Mouse (Mus musculus) testis, adult 2 months (tissue): ENCODE results near the gene Epb41l3. TPM values are rescaled to one million over a fixed set of nuclear protein-coding genes. Genes with fewer than 3 reads are reported as not detected.

Experiments
- H3K27ac ChIP-seq: fragments of 200-500 bp; 2 replicates; pipeline ENCODE4 v1.5.1; 2012; ENCODE audit warnings: low read depth, low read length; ENCODE audit not compliant: control insufficient read depth, insufficient read depth
- H3K27me3 ChIP-seq: fragments of 200-500 bp; 2 replicates; pipeline ENCODE4 v1.6.1; 2012; ENCODE audit warnings: mild to moderate bottlenecking, low read length, moderate library complexity; ENCODE audit not compliant: control insufficient read depth, insufficient read depth
- H3K36me3 ChIP-seq: fragments of 200-500 bp; 2 replicates; pipeline ENCODE4 v1.6.1; 2012; ENCODE audit warnings: mild to moderate bottlenecking, low read length; ENCODE audit not compliant: control insufficient read depth, insufficient read depth
- H3K4me1 ChIP-seq: fragments of 200-500 bp; 2 replicates; pipeline ENCODE4 v1.6.1; 2012; ENCODE audit warnings: low read length; ENCODE audit not compliant: control insufficient read depth, insufficient read depth
- H3K4me3 ChIP-seq: fragments of 200-500 bp; 2 replicates; pipeline ENCODE4 v1.5.1; 2012; ENCODE audit warnings: low read depth, mild to moderate bottlenecking, low read length, moderate library complexity, mixed read lengths; ENCODE audit not compliant: control insufficient read depth
- CTCF ChIP-seq: fragments of 200-500 bp; IDR thresholded peaks from 2 replicates; pipeline ENCODE4 v1.5.1; 2012; ENCODE audit warnings: low read depth, mild to moderate bottlenecking, inconsistent platforms, low read length, moderate library complexity; ENCODE audit not compliant: control insufficient read depth, insufficient read depth, insufficient replicate concordance
- POLR2A ChIP-seq: fragments of 200-500 bp; IDR thresholded peaks from 2 replicates; pipeline ENCODE4 v1.6.1; 2012; ENCODE audit warnings: low read depth, mild to moderate bottlenecking, inconsistent platforms, low read length, moderate library complexity; ENCODE audit not compliant: control insufficient read depth
- polyA plus RNA-seq: library from polyadenylated mRNA; depleted of rRNA; stranded (reverse); fragments of >200 nt; gene quantifications from 2 replicates; pipeline ENCODE4 v1.2.3, GENCODE M21; 2012

The Epb41l3 gene
- polyA plus RNA-seq, 1 experiment, result 46.7 TPM

DNA sequence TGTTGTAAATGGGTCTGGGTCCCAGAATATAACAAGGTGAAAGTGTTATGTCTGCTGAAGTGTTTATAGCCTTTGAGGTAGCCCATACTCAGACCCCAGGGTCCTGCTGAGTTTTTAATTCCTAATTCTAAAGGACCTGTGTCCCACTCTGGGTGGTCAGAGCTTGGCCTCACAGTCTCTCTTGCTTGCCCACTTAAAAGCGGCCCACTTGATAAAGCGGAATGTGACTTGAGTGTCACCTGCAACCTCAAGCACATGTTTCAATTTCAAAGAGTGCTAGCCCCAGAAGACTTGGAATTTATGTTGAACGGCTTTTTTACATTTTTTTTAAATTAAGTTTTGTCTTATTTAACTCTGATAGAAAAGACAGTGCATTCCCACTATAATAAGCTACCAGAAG, 16.1 kb downstream of the Epb41l3 start:
- no peaks in the 10 kb centered on the region for H3K27me3 ChIP-seq
- no peaks in the 10 kb centered on the region for H3K36me3 ChIP-seq
- H3K27ac ChIP-seq, result no peak overlapping the region
- H3K4me1 ChIP-seq, result no peaks in the 10 kb centered on the region
- TF ChIP-seq CTCF (no peak), POLR2A (no peak)
- H3K4me3 ChIP-seq, result no peak overlapping the region

DNA sequence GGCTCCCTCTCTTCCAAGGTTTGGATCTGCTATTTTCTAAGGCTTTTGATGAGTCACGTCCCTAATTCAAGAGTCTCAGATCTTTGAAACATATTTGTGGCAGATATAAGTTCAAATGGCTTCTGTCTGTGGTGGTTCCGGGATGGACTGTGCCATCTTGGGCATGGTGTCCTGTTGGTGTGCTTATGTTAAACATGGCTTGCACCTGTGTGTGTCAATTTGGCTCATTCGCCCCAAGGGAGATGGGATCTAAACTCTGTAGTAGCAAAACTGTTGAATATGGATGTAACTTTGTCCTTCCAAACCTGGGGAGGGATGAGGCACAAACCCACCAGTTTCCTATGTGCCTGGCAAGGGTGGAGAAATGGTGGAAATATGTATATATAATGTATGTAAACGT, 21.6 kb downstream of the Epb41l3 start:
- Histone ChIP-seq H3K4me1 (no peaks in the 10 kb centered on the region), H3K27ac (no peak overlapping the region), H3K4me3 (no peak overlapping the region), H3K27me3 (no peaks in the 10 kb centered on the region), H3K36me3 (no peaks in the 10 kb centered on the region)
- TF ChIP-seq CTCF (no peak), POLR2A (no peak)

DNA sequence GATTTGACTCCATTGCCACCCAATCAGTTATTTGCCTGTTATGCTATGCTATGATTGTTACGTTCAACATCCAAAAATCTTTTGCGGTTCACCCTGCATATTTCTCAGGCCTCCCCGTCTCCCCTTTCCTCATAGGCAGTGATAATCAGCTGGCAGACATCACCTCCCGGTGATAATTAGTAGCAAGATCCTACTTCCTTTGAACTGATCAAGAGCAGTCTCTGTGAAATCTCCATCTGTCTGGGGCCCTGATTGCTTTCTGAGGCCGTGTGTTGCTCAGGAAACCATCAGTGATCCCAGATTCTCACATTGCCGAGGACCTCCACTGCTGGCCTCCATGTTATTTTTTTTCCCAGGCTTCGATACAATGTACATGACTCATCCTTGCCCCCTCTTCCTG, 22.5 kb downstream of the Epb41l3 start:
- H3K4me1 ChIP-seq, result no peaks in the 10 kb centered on the region
- H3K36me3 ChIP-seq, result no peaks in the 10 kb centered on the region
- H3K27me3 ChIP-seq, result no peaks in the 10 kb centered on the region
- no peak overlapping the region for H3K27ac ChIP-seq
- no peak for TF ChIP-seq CTCF
- no peak for TF ChIP-seq POLR2A
- no peak overlapping the region for H3K4me3 ChIP-seq

DNA sequence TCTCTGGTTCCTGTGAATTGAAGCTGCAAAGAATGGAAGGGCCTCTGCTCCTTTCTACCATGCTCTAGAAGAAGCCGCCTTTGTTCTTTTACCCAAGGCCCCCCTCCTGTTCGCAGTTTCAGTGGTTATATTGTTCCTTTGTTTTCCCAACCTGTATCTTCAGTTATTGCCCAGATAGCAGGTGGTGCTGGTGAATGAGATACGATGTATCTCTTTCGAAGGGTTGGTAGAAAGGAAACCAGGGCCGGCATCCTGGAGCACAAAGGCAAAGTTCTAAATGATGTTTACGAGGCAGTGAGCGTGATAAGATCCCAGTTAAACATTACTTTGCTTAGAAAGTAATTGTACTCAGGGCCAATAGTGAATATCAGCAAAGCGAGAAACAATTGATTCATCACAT, 27.8 kb downstream of the Epb41l3 start:
- no peak overlapping the region; the same call in 1 of the 2 replicates for H3K27ac ChIP-seq
- no peak overlapping the region for H3K4me3 ChIP-seq
- no peaks in the 10 kb centered on the region for H3K27me3 ChIP-seq
- TF ChIP-seq POLR2A, result no peak
- TF ChIP-seq CTCF, result no peak
- no peaks in the 10 kb centered on the region for H3K36me3 ChIP-seq
- no peaks in the 10 kb centered on the region for H3K4me1 ChIP-seq

DNA sequence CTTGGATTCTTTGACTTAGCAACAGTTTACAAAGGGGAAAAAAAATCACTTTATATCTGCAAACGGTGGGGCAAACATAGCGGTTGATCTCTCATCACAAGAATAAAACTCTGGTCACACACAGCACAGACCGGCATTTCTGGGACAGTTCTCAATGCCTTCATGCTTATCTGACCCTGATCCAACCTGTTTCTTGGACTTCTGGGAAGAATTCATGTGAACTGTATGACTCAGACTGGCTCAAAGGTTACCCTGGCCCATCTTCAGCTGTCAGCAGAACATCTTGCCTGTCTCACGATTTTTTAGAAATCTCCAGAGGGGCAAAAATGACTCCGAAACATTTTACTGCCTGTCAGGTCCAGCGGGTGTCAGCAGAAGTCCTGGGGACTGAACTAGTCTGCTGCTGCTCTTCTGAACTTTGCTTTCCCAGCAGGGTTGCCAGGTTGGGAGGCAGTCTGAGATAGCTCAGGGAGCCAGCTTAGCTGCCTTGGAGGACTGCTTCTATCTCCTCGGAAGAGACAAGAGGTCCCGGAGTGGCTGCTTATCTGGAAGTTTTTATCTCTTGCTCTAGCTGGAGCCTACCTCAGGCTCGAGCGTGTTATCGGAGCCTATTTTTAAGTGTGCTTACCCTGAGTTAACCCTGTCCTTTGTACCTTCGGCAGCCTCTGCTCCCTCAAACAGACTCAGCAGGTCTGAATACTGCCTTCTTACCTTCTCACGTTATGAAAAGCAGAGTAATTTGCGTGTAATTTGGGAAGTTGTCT, 29.7 kb downstream of the Epb41l3 start:
- H3K27me3 ChIP-seq, result no peaks in the 10 kb centered on the region

DNA sequence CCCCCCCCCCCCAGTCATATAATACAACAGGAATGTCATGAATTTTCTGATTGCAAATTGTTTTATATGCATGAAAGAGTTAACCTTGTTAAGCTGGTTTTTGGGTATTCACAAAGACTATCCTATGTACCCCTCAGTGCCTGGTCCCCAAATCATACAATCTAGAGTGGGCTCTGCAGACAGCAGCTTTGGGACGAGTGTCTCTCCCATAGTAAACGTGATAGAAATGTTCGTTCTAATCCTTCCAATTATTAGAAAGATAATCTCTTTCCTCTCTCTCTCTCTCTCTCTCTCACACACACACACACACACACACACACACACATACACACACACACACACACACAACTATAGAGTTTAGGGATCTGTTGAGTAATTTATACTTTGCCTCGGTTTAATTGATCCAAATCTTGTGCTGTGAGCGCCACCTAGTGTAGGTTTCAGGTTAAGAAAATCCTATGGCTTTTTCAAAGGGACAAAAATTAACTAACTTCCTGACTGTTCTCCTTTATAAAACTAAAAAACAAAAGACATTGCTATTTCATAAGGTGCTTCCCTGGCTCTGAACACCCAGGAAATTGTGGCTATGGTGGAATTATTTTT, 30.4 kb downstream of the Epb41l3 start:
- Histone ChIP-seq H3K27me3 (no peaks in the 10 kb centered on the region), H3K4me3 (no peak overlapping the region), H3K27ac (no peak overlapping the region), H3K4me1 (no peaks in the 10 kb centered on the region), H3K36me3 (no peaks in the 10 kb centered on the region)
- TF ChIP-seq CTCF (peak; percentile 8; the same call in 1 of the 2 replicates), POLR2A (no peak)

More for the DNA sequence above, 29.7 kb downstream of the Epb41l3 start:
- Histone ChIP-seq H3K4me3 (no peak overlapping the region), H3K27ac (peak overlapping the region; percentile 70; the same call in 1 of the 2 replicates), H3K4me1 (no peaks in the 10 kb centered on the region), H3K36me3 (no peaks in the 10 kb centered on the region)
- TF ChIP-seq POLR2A, result no peak
- TF ChIP-seq CTCF, result no peak

DNA sequence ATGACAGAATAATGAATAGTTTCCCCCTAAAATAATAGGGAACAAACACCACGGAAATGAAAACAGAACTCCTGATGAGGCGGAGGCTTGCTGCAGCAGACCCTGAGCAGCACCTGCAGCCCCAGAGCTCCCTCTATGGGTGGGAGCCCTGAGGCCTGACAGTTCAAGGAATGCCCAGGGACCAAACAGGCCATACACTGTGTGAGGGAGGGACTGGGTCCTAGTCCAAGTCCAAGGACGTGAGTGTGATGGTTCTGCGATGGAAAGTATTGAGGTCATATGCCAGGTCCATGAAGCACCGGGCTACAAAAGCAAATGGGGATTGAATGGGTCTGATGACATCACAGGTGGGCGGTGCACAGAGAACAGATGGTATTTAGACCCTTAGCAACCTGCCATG, 33.7 kb downstream of the Epb41l3 start:
- no peaks in the 10 kb centered on the region for H3K36me3 ChIP-seq
- TF ChIP-seq CTCF (no peak), POLR2A (no peak)
- H3K27ac ChIP-seq, result no peak overlapping the region
- H3K4me3 ChIP-seq, result no peak overlapping the region
- H3K4me1 ChIP-seq, result no peaks in the 10 kb centered on the region
- H3K27me3 ChIP-seq, result no peaks in the 10 kb centered on the region

DNA sequence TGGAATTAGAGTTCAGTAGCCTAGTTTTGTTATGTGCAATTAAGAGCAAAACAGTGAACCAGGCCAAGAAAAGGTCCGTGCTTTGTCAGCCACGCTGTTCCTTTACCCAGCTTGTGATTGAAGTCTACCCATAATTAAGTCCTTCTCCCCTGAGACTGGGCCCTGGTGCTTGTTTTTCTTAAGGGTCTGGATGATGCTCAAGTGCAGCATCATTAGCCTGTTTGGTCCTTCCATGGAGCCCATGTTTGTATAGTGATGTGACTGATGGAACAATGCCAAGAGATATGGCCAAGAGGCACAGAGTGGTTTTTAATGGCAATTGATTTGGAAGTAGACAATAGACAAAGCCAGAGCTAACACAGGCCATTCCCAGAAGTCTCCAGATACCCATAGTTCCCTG, 36.7 kb downstream of the Epb41l3 start:
- no peak overlapping the region for H3K4me3 ChIP-seq
- no peak overlapping the region for H3K27ac ChIP-seq
- TF ChIP-seq CTCF (no peak), POLR2A (no peak)
- no peaks in the 10 kb centered on the region for H3K36me3 ChIP-seq
- H3K4me1 ChIP-seq, result no peaks in the 10 kb centered on the region
- H3K27me3 ChIP-seq, result no peaks in the 10 kb centered on the region
